Mouse (Mus musculus) heart, postnatal 0 days (tissue): ENCODE measurements at regions not wholly inside any gene's neighbourhood (a gene's known extent, or its start where the extent isn't known, plus 50 kb on each side); places are given as distances from the start of the nearest gene placed in this dataset.

Experiments
- ATAC-seq: fragments of 200-750 bp; cut with Nextera tagmentation; 2 replicates; pipeline ENCODE4 v1.8.0; 2017; ENCODE audit warnings: low read depth, moderate number of reproducible peaks, moderate library complexity; ENCODE audit not compliant: insufficient read depth
- DNase-seq: peaks from one replicate; pipeline ENCODE4 v3.0.0-alpha.2; 2016; ENCODE audit warnings: low spot score
- H3K27ac ChIP-seq: fragments of 300-500 bp; sonication (generic); 2 replicates; pipeline ENCODE4 v1.5.1; 2014; ENCODE audit warnings: low read depth, mild to moderate bottlenecking
- H3K27me3 ChIP-seq: fragments of 300-500 bp; sonication (generic); 2 replicates; pipeline ENCODE4 v1.6.1; 2014; ENCODE audit warnings: low read length, mixed read lengths; ENCODE audit not compliant: control insufficient read depth, insufficient read depth
- H3K36me3 ChIP-seq: fragments of 300-500 bp; sonication (generic); replicated peaks from 2 replicates; pipeline ENCODE4 v1.6.1; 2014; ENCODE audit warnings: low read length, mixed read lengths; ENCODE audit not compliant: control insufficient read depth, insufficient read depth
- H3K4me1 ChIP-seq: fragments of 300-500 bp; sonication (generic); 2 replicates; pipeline ENCODE4 v1.6.1; 2014; ENCODE audit warnings: antibody characterized with exemption; ENCODE audit not compliant: control insufficient read depth, insufficient read depth
- H3K4me2 ChIP-seq: fragments of 300-500 bp; sonication (generic); 2 replicates; pipeline ENCODE4 v1.6.1; 2014; ENCODE audit warnings: low read depth, mild to moderate bottlenecking, low read length, moderate library complexity
- H3K4me3 ChIP-seq: fragments of 300-500 bp; sonication (generic); 2 replicates; pipeline ENCODE4 v1.5.1; 2014; ENCODE audit warnings: low read depth, low read length
- H3K9ac ChIP-seq: fragments of 300-500 bp; sonication (generic); replicated peaks from 2 replicates; pipeline ENCODE4 v1.6.1; 2014; ENCODE audit warnings: low read depth, low read length, mixed read lengths
- H3K9me3 ChIP-seq: fragments of 300-500 bp; sonication (generic); replicated peaks from 2 replicates; pipeline ENCODE4 v1.6.1; 2016; ENCODE audit warnings: low read length; ENCODE audit not compliant: control insufficient read depth
- CTCF ChIP-seq: IDR thresholded peaks from 2 replicates; pipeline ENCODE4 v1.5.1; 2016; ENCODE audit warnings: antibody characterized with exemption, control low read depth, low read depth
- EP300 ChIP-seq: IDR thresholded peaks from 2 replicates; pipeline ENCODE4 v1.6.1; 2016; ENCODE audit warnings: antibody characterized with exemption, low read depth
- WGBS: fragments of 180-500 bp; shearing (Covaris S2); extraction: QIAGEN DNeasy Blood & Tissue Kit; methylation state at CpG from one replicate; pipeline ENCODE4 v1.1.7; 2014; 5-methylcytosine and 5-hydroxymethylcytosine counted together

GRCm38 (mm10) chr14:61836965-61837364 is 229.7 kb downstream of the Kcnrg start:
- no peaks in the 10 kb centered on the region for H3K27me3 ChIP-seq
- no peaks in the 10 kb centered on the region; the same call in 1 of the 2 replicates for H3K4me1 ChIP-seq
- H3K4me3 ChIP-seq, result no peak overlapping the region
- DNase-seq, result no peak
- 0 out of 2 replicates have a peak, but pooled peaks cover 5% of the 10 kb centered on the region for H3K9me3 ChIP-seq
- 29% methylated on average over 4 of the region's 4 CpGs for WGBS
- no peak overlapping the region for H3K27ac ChIP-seq
- no peak overlapping the region for H3K4me2 ChIP-seq
- no peaks in the 10 kb centered on the region for H3K36me3 ChIP-seq
- no peak overlapping the region for H3K9ac ChIP-seq
- ATAC-seq, result no peak
- TF ChIP-seq CTCF (no peak), EP300 (no peak)

- no peak for DNase-seq
- no peak for TF ChIP-seq CTCF
- no peak for TF ChIP-seq EP300
- Histone ChIP-seq H3K4me1 (no peaks in the 10 kb centered on the region; the same call in 1 of the 2 replicates), H3K27me3 (no peaks in the 10 kb centered on the region), H3K36me3 (no peaks in the 10 kb centered on the region), H3K4me2 (no peak overlapping the region), H3K4me3 (no peak overlapping the region), H3K9ac (no peak overlapping the region), H3K27ac (no peak overlapping the region), H3K9me3 (0 out of 2 replicates have a peak, but pooled peaks cover 5% of the 10 kb centered on the region)
- 55% methylated on average over 8 of the region's 8 CpGs for WGBS
- no peak for ATAC-seq
Observed at GRCm38 (mm10) chr14:61837851-61838250, 230.6 kb downstream of the Kcnrg start.

GRCm38 (mm10) chr14:61842476-61842875 is 235.2 kb downstream of the Kcnrg start:
- no peak for TF ChIP-seq CTCF
- no peak for TF ChIP-seq EP300
- H3K4me1 ChIP-seq, result no peaks in the 10 kb centered on the region
- DNase-seq (no peak), ATAC-seq (no peak)
- no peak overlapping the region for H3K27ac ChIP-seq
- WGBS, result 92% methylated on average over 4 of the region's 4 CpGs
- no peak overlapping the region for H3K4me3 ChIP-seq
- H3K4me2 ChIP-seq, result no peak overlapping the region
- H3K27me3 ChIP-seq, result no peaks in the 10 kb centered on the region
- no peak overlapping the region for H3K9ac ChIP-seq
- no peaks in the 10 kb centered on the region for H3K36me3 ChIP-seq
- H3K9me3 ChIP-seq, result 0 out of 2 replicates have a peak, but pooled peaks cover 5% of the 10 kb centered on the region

DNA sequence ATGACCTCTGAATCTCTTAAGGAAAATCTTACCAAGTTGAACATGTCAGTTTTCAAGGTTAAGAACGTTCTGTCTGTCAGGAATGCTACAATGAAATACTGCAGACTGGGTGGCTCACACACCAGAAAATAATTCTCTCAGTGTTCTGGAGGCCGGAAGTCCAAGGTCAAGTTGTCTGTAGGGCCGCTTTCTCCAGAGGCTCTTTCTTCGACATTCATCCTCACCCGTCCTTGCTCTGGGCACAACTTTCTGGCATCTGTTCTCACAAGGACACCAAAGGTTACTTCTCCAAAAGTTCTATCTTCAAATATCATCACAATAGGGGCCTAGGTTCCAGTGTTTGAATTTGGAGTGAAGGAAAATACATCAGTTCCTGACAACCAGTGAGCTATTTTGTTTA is 239.2 kb downstream of the Kcnrg start:
- H3K4me1 ChIP-seq, result no peaks in the 10 kb centered on the region
- H3K9me3 ChIP-seq, result no peaks in the 10 kb centered on the region
- no peaks in the 10 kb centered on the region for H3K36me3 ChIP-seq
- no peak for TF ChIP-seq EP300
- TF ChIP-seq CTCF, result no peak
- H3K4me3 ChIP-seq, result no peak overlapping the region
- no peak overlapping the region for H3K27ac ChIP-seq
- no peaks in the 10 kb centered on the region for H3K27me3 ChIP-seq
- H3K4me2 ChIP-seq, result no peak overlapping the region
- ATAC-seq (no peak), DNase-seq (no peak)
- H3K9ac ChIP-seq, result no peak overlapping the region
- WGBS, result 74% methylated on average over 5 of the region's 5 CpGs

GRCm38 (mm10) chr14:61850244-61850643 is 243.0 kb downstream of the Kcnrg start:
- Histone ChIP-seq H3K9me3 (no peaks in the 10 kb centered on the region), H3K4me2 (no peak overlapping the region), H3K27ac (no peak overlapping the region), H3K9ac (no peak overlapping the region), H3K36me3 (no peaks in the 10 kb centered on the region), H3K27me3 (no peaks in the 10 kb centered on the region), H3K4me3 (no peak overlapping the region), H3K4me1 (no peaks in the 10 kb centered on the region)
- ATAC-seq (no peak), DNase-seq (no peak)
- 73% methylated on average over 4 of the region's 4 CpGs for WGBS
- TF ChIP-seq EP300, result no peak
- no peak for TF ChIP-seq CTCF

DNA sequence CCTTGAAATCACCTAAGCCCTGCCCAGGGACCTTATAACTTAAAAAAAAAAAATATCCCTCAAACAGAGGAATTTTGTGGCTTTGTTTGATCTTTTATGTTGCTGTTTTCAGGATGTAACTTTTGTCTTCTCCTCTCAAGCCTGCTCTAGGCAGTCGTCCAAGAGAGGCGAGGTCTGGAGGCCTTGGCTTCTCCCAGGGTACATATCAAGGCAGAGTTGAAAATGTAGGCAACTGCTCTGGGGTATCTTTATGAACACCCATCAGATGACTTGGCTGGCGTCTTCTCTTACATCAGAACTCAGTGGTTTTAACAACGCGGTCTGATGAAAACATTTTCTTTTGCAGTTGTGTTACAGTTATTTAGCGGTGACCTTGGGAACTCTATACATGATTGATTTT is 250.4 kb downstream of the Kcnrg start:
- 68% methylated on average over 6 of the region's 6 CpGs for WGBS
- no peak overlapping the region for H3K27ac ChIP-seq
- no peak overlapping the region for H3K9ac ChIP-seq
- no peaks in the 10 kb centered on the region for H3K9me3 ChIP-seq
- H3K27me3 ChIP-seq, result no peaks in the 10 kb centered on the region
- TF ChIP-seq EP300, result no peak
- TF ChIP-seq CTCF, result no peak
- H3K4me3 ChIP-seq, result no peak overlapping the region
- ATAC-seq, result no peak
- DNase-seq, result no peak
- no peaks in the 10 kb centered on the region for H3K36me3 ChIP-seq
- H3K4me1 ChIP-seq, result no peaks in the 10 kb centered on the region
- no peak overlapping the region for H3K4me2 ChIP-seq
